Mouse (Mus musculus): ENCODE results near the gene Cerk. TPM values are rescaled to one million over a fixed set of nuclear protein-coding genes. Genes with fewer than 3 reads are reported as not detected.
"Not testable (repeated sequence)": the region's sequence is repeated elsewhere in the genome, so short reads cannot be mapped to it uniquely, and the experiment has no call there.

Cerk gene
- polyA plus RNA-seq, 1 experiment from 2014 or later: 5.9 TPM

DNA sequence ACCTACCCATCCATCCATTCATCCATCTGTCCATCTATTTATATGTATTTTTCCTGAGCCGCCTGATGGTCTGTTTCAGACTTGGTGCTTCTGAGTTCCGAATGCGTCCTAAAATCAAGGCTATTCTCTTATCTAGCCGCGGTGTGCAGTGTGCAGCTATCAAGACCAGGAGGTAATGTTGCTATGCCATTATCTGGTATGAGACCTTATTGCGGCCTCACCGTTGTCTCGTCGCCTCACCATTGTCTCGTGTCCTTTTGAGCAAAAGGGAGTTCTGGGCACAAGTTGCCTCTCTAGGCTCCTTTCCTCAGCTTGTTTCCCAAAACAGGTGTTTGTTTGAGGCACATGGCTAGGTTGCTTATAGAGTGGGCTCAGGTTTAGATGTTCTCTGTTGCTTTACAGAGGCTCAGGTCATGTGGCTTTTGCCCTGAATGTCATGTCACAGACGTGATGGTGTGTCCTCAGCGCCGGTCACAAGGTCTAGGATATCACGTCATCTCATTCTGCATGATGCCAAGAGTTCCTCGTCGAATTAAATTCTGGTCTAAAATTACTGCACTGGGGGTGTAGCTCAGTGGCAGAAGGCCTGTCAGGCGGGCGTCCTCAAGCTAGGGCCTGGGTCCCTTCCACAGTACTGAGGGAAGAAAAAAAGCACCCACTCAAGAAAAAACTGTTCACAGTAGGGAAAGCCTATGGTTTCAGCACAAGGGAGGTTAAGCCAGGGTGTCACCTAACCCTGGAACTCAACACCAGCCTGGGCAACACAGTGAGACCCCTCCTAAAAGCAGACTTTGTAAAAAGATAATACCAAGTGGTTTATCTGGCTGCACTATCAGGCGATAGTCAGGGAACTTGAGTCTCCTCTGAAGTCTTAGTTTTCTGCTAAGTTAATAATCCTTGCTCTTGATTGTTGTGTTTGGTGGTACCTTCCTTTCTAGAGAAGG, 81.3 kb downstream of the Cerk start:
- peak overlapping the region; percentile 0; the same call in 1 of the 2 replicates for H3K4me3 ChIP-seq
- peaks cover 74% of the 10 kb centered on the region for H3K4me1 ChIP-seq
- peak overlapping the region; percentile 60 for H3K4me2 ChIP-seq
- H3K27ac ChIP-seq: peak overlapping the region; percentile 98
- no peaks in the 10 kb centered on the region for H3K9me3 ChIP-seq (replicated peaks)
- ATAC-seq: peak; percentile 88
- WGBS (ENCODE audit: insufficient replicate concordance): 39% methylated on average over 19 of the region's 19 CpGs
- peak overlapping the region; percentile 66 for H3K9ac ChIP-seq
- H3K36me3 ChIP-seq: peaks cover 25% of the 10 kb centered on the region
- H3K27me3 ChIP-seq (replicated peaks): no peaks in the 10 kb centered on the region

DNA sequence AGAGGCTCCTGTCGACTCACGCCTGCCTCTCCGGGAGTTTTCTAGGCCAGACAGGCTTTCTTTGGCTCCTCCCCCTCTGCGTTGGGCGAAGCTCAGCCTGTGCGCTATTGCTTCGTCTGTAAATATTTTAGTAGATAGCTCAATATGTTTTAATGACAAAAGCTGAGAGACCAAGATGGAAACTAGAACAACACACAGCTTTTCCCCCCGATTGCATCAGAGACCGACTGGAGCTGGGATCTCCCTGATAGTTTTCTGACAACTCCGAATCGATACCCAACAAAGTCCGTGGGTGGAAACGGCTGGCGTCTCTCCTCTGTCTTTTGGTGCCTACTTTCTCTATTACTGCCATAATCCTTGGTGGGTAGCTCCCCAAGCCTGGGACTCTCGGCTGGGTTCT, 83.6 kb downstream of the Cerk start:
- WGBS (ENCODE audit: insufficient replicate concordance): 89% methylated on average over 15 of the region's 15 CpGs
- Histone ChIP-seq H3K27me3 (replicated peaks) (no peaks in the 10 kb centered on the region), H3K4me2 (no peak overlapping the region), H3K27ac (peak overlapping the region; percentile 10; the same call in 1 of the 2 replicates), H3K4me1 (peaks cover 54% of the 10 kb centered on the region), H3K9me3 (replicated peaks) (no peaks in the 10 kb centered on the region), H3K9ac (no peak overlapping the region), H3K4me3 (no peak overlapping the region), H3K36me3 (peaks cover 40% of the 10 kb centered on the region)
- no peak for ATAC-seq

- Histone ChIP-seq H3K27ac (0 out of 2 replicates have a peak overlapping the region, but pooled peaks have one; percentile 4), H3K4me3 (no peak overlapping the region), H3K9me3 (replicated peaks) (no peaks in the 10 kb centered on the region), H3K36me3 (peaks cover 40% of the 10 kb centered on the region), H3K27me3 (replicated peaks) (no peaks in the 10 kb centered on the region), H3K9ac (no peak overlapping the region), H3K4me2 (no peak overlapping the region), H3K4me1 (peaks cover 47% of the 10 kb centered on the region)
- no peak for ATAC-seq
- 88% methylated on average over 9 of the region's 9 CpGs for WGBS (ENCODE audit: insufficient replicate concordance)
Observed at GRCm38 (mm10) chr15:86101585-86101984, 84.4 kb downstream of the Cerk start.

- Histone ChIP-seq H3K4me1 (peaks cover 19% of the 10 kb centered on the region), H3K27ac (no peak overlapping the region), H3K9ac (no peak overlapping the region), H3K9me3 (replicated peaks) (no peaks in the 10 kb centered on the region), H3K27me3 (replicated peaks) (no peaks in the 10 kb centered on the region), H3K36me3 (peaks cover 66% of the 10 kb centered on the region), H3K4me2 (no peak overlapping the region), H3K4me3 (no peak overlapping the region)
- ATAC-seq: no peak
- 65% methylated on average over 2 of the region's 2 CpGs for WGBS (ENCODE audit: insufficient replicate concordance)
Observed at GRCm38 (mm10) chr15:86097871-86098270, 88.1 kb downstream of the Cerk start.

DNA sequence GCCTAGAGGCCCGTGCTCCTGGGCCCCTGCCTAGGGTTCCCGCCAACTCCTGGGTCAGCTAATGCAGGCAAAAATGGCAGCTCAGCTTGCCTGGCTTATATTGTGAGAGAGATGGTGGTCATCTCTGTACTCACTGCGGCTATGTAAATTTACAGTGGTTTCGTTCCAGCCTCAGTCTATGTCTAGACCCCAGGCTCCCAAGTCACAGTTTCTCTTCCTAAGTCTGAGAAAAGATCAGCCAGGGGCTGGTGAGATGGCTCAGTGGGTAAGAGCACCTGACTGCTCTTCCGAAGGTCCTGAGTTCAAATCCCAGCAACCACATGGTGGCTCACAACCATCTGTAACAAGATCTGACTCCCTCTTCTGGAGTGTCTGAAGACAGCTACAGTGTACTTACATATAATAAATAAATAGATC, 89.3 kb downstream of the Cerk start:
- H3K9me3 ChIP-seq (replicated peaks); H3K27ac ChIP-seq: not testable (repeated sequence)

GRCm38 (mm10) chr15:86095722-86096603, 90.0 kb downstream of the Cerk start:
- no peak for ATAC-seq
- no peak overlapping the region for H3K9ac ChIP-seq
- no peaks in the 10 kb centered on the region for H3K9me3 ChIP-seq (replicated peaks)
- WGBS (ENCODE audit: insufficient replicate concordance): 83% methylated on average over 17 of the region's 17 CpGs
- H3K36me3 ChIP-seq: peaks cover 70% of the 10 kb centered on the region
- H3K4me1 ChIP-seq: peaks cover 21% of the 10 kb centered on the region
- H3K27me3 ChIP-seq (replicated peaks): no peaks in the 10 kb centered on the region
- H3K4me3 ChIP-seq: no peak overlapping the region
- no peak overlapping the region for H3K4me2 ChIP-seq
- H3K27ac ChIP-seq: 0 out of 2 replicates have a peak overlapping the region, but pooled peaks have one; percentile 3

More for the DNA sequence above, 89.3 kb downstream of the Cerk start:
- H3K4me2 ChIP-seq; H3K9ac ChIP-seq; H3K4me3 ChIP-seq; H3K27me3 ChIP-seq (replicated peaks); ATAC-seq: not testable (repeated sequence)
- WGBS (ENCODE audit: insufficient replicate concordance): 91% methylated on average over 5 of the region's 5 CpGs
- Histone ChIP-seq H3K4me1 (peaks cover 20% of the 10 kb centered on the region), H3K36me3 (peaks cover 70% of the 10 kb centered on the region)

- no peak overlapping the region for H3K4me2 ChIP-seq
- H3K27me3 ChIP-seq (replicated peaks): no peaks in the 10 kb centered on the region
- no peak overlapping the region for H3K9ac ChIP-seq
- H3K9me3 ChIP-seq (replicated peaks): no peaks in the 10 kb centered on the region
- H3K4me1 ChIP-seq: peaks cover 34% of the 10 kb centered on the region
- no peak overlapping the region for H3K27ac ChIP-seq
- no peak for ATAC-seq
- no peak overlapping the region for H3K4me3 ChIP-seq
- peaks cover 62% of the 10 kb centered on the region for H3K36me3 ChIP-seq
- 74% methylated on average over 10 of the region's 10 CpGs for WGBS (ENCODE audit: insufficient replicate concordance)
Observed at GRCm38 (mm10) chr15:86094324-86095121, 91.4 kb downstream of the Cerk start.

- no peak overlapping the region for H3K4me2 ChIP-seq
- no peak overlapping the region for H3K4me3 ChIP-seq
- peak overlapping the region; percentile 33; the same call in 1 of the 2 replicates for H3K27ac ChIP-seq
- no peaks in the 10 kb centered on the region for H3K27me3 ChIP-seq (replicated peaks)
- peaks cover 51% of the 10 kb centered on the region for H3K36me3 ChIP-seq
- ATAC-seq: no peak
- 84% methylated on average over 1 of the region's 1 CpGs for WGBS (ENCODE audit: insufficient replicate concordance)
- H3K9me3 ChIP-seq (replicated peaks): no peaks in the 10 kb centered on the region
- peaks cover 43% of the 10 kb centered on the region for H3K4me1 ChIP-seq
- no peak overlapping the region for H3K9ac ChIP-seq
Observed at GRCm38 (mm10) chr15:86093236-86093635, 92.7 kb downstream of the Cerk start.

DNA sequence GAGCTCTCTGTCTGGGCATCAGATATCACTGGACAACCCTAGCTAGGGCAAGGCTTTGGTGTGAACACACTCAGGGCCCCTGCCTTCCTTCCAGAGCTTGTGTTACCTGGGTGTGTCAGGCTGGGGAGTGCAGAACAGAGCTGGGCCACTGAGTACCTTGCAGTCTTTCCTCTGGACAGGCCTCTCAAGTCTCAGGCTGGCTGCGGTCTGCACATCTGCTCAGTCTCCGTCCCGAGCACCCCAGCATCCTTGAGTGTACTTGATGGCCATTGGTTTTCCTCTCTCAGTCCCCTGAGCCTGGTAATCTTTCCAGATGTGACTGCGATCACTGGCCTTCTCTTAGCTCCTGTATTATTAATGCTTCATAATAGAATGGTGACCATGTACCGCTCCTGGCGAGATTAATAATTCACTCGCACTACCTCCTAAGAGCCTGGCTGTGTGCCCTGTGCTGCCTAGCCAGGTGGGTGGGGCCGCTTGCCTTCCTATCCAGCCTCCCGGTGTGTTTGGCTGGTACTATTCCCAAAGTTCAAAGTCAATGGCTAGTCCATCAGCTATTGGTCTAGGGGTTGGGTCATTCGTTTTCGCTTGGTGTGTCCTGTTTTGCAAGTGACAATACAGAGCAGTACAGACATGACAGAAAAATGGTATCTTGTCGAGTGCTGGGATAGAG, 93.8 kb downstream of the Cerk start:
- Histone ChIP-seq H3K27ac (0 out of 2 replicates have a peak overlapping the region, but pooled peaks have one; percentile 40), H3K4me2 (no peak overlapping the region), H3K9me3 (replicated peaks) (no peaks in the 10 kb centered on the region), H3K4me3 (no peak overlapping the region), H3K9ac (no peak overlapping the region), H3K4me1 (peaks cover 54% of the 10 kb centered on the region), H3K36me3 (peaks cover 46% of the 10 kb centered on the region), H3K27me3 (replicated peaks) (no peaks in the 10 kb centered on the region)
- peak; percentile 29; the same call in 1 of the 2 replicates for ATAC-seq
- WGBS (ENCODE audit: insufficient replicate concordance): 84% methylated on average over 12 of the region's 12 CpGs

- WGBS (ENCODE audit: insufficient replicate concordance): 83% methylated on average over 23 of the region's 23 CpGs
Observed at GRCm38 (mm10) chr15:86091201-86091997, 94.5 kb downstream of the Cerk start.

More at GRCm38 (mm10) chr15:86091201-86091997, 94.5 kb downstream of the Cerk start:
- Histone ChIP-seq H3K36me3 (peaks cover 45% of the 10 kb centered on the region), H3K9me3 (replicated peaks) (no peaks in the 10 kb centered on the region), H3K9ac (no peak overlapping the region), H3K27me3 (replicated peaks) (no peaks in the 10 kb centered on the region), H3K4me1 (peaks cover 61% of the 10 kb centered on the region), H3K4me3 (no peak overlapping the region), H3K27ac (0 out of 2 replicates have a peak overlapping the region, but pooled peaks have one; percentile 40), H3K4me2 (no peak overlapping the region)
- ATAC-seq: no peak
